Mouse (Mus musculus) cerebellum, adult 18-20 months (tissue): ENCODE measurements around the gene Fgd5.

Experiments used
- DNase-seq, 2 experiments: peaks; one replicate each; pipeline ENCODE4 v3.0.0; 2021

Gene Fgd5

GRCm38 (mm10) chr6:92010895-92011294 lies 32.2 kb downstream of the Fgd5 start:
- no peak for DNase-seq

- DNase-seq = no peak
Observed at GRCm38 (mm10) chr6:92012413-92012812, 33.7 kb downstream of the Fgd5 start.

- no peak for DNase-seq
Observed at GRCm38 (mm10) chr6:92013035-92013434, 34.4 kb downstream of the Fgd5 start.

- DNase-seq = no peak
Observed at GRCm38 (mm10) chr6:92013620-92014019, 34.9 kb downstream of the Fgd5 start.

- no peak for DNase-seq
Observed at GRCm38 (mm10) chr6:92014936-92015335, 36.3 kb downstream of the Fgd5 start.

- DNase-seq = no peak
Observed at GRCm38 (mm10) chr6:92015848-92016247, 37.2 kb downstream of the Fgd5 start.

- no peak for DNase-seq
Observed at GRCm38 (mm10) chr6:92016738-92017137, 38.1 kb downstream of the Fgd5 start.

- DNase-seq = no peak
Observed at GRCm38 (mm10) chr6:92018421-92018820, 39.7 kb downstream of the Fgd5 start.

- DNase-seq = no peak
Observed at GRCm38 (mm10) chr6:92021061-92021460, 42.4 kb downstream of the Fgd5 start.

GRCm38 (mm10) chr6:92021506-92021905 lies 42.8 kb downstream of the Fgd5 start:
- no peak for DNase-seq

GRCm38 (mm10) chr6:92025252-92025651 lies 46.6 kb downstream of the Fgd5 start:
- no peak for DNase-seq

- DNase-seq = no peak
Observed at GRCm38 (mm10) chr6:92027379-92027778, 48.7 kb downstream of the Fgd5 start.

- DNase-seq = no peak
Observed at GRCm38 (mm10) chr6:92030646-92031045, 52.0 kb downstream of the Fgd5 start.

GRCm38 (mm10) chr6:92034713-92035112 lies 56.0 kb downstream of the Fgd5 start:
- no peak for DNase-seq

- no peak for DNase-seq
Observed at GRCm38 (mm10) chr6:92036372-92036771, 57.7 kb downstream of the Fgd5 start.

- DNase-seq = no peak
Observed at GRCm38 (mm10) chr6:92038158-92038557, 59.5 kb downstream of the Fgd5 start.

- peak in 1 of 2 experiments; percentile 5 for DNase-seq
Observed at GRCm38 (mm10) chr6:92041271-92041670, 62.6 kb downstream of the Fgd5 start.

GRCm38 (mm10) chr6:92042055-92042454 lies 63.4 kb downstream of the Fgd5 start:
- peak; percentile 10 for DNase-seq

GRCm38 (mm10) chr6:92042850-92043249 lies 64.2 kb downstream of the Fgd5 start:
- no peak for DNase-seq

- DNase-seq = no peak
Observed at GRCm38 (mm10) chr6:92057768-92058167, 79.1 kb downstream of the Fgd5 start.

- DNase-seq = no peak
Observed at GRCm38 (mm10) chr6:92061725-92062124, 83.0 kb downstream of the Fgd5 start.

GRCm38 (mm10) chr6:92063452-92063851 lies 84.8 kb downstream of the Fgd5 start:
- DNase-seq = no peak

- no peak for DNase-seq
Observed at GRCm38 (mm10) chr6:92064101-92064500, 85.4 kb downstream of the Fgd5 start.

GRCm38 (mm10) chr6:92065721-92066496 lies 87.2 kb downstream of the Fgd5 start:
- peak; percentile 31 to 37 for DNase-seq
